Comparison of ENCODE assay signal across 9 mouse cellular contexts in the genomic region with DNA sequence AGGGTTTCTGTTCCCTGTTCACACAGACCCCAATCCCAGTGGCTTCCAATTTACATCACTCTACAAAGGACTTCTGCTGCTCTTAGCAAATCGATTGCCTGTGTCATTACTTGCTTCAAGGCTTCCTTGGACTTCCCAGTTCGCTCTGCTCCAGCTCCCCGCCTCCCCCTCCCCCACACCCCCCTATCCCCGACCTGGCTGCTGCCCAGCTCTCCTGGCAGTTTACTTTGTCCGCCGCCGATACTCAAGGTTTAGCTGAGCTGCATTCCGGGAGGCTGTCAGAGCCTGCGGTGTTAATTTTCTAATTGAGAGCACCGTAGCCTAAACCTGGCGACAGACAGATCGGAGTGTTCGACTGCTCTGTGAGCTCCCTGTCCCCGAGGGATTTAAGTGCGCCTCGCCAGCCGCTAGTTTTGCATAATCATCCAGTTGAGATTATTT. TPM values are rescaled to one million over a fixed set of nuclear protein-coding genes. Genes with fewer than 3 reads are reported as not detected.
DNase-seq lines count a peak whose midpoint lies in the region; ATAC-seq and TF ChIP-seq lines count a peak whose summit lies in the region.
"Had no signal": no experiment of that assay in that cellular context is flagged by ENCODE, and none has a peak within 500 bp of the region (broad histone marks: within the 10 kb centered on the region; RNA-seq: fewer than 3 reads in every experiment).

No protein-coding gene starts in this region.

- no peak overlapping the region for H3K27ac ChIP-seq in ES-E14 (ENCODE audit: insufficient read depth, low read depth, low read length, poor library complexity, severe bottlenecking)
- no peak overlapping the region for H3K27ac ChIP-seq in cortical plate, adult 2 months (ENCODE audit: insufficient read depth, low read length)
- H3K27ac ChIP-seq in heart, embryonic 10.5 days = peak overlapping the region; percentile 83
- peak overlapping the region; percentile 56 for H3K27ac ChIP-seq in lung, embryonic 15.5 days

- no peak for DNase-seq in ES-E14 (ENCODE audit: low read depth, low spot score)
- no peak for DNase-seq in heart, embryonic 10.5 days (ENCODE audit: low spot score)
- DNase-seq in kidney, adult 9 months = peak; percentile 45
- peak; percentile 55 for DNase-seq in retina, embryonic 14.5 days (ENCODE audit: low spot score)
- no peak for DNase-seq in right cerebral cortex, adult 2 months (ENCODE audit: low spot score in 2 of 2)
- no peak for DNase-seq in T-cell, adult 2 months (ENCODE audit: low spot score)

- in situ Hi-C loops in ES-E14 (cut with MboI; ENCODE audit: low sequenced_read_pairs in 2 of 2, unreplicated experiment in 2 of 2) = no loop called here

- peak overlapping the region; percentile 72 for H3K4me2 ChIP-seq in lung, embryonic 15.5 days

- peak; percentile 44; the same call in 1 of the 2 replicates for ATAC-seq in lung, embryonic 15.5 days (ENCODE audit: borderline replicate concordance, extremely low read depth, low FRiP score, low TSS enrichment)

- peaks cover 2 to 23% of the 10 kb centered on the region in 2 experiments; a peak in 2 of 4 replicates for H3K4me1 ChIP-seq in ES-E14 (ENCODE audit: control insufficient read depth in 2 of 2, insufficient read depth in 2 of 2, low read length in 2 of 2, poor library complexity in 1 of 2)
- 0 out of 2 replicates have a peak, but pooled peaks cover 1% of the 10 kb centered on the region for H3K4me1 ChIP-seq in cortical plate, adult 2 months (ENCODE audit: control insufficient read depth, insufficient read depth, low read length)
- peaks cover 56% of the 10 kb centered on the region for H3K4me1 ChIP-seq in heart, embryonic 10.5 days
- H3K4me1 ChIP-seq in lung, embryonic 15.5 days = peaks cover 31% of the 10 kb centered on the region

- TF ChIP-seq CTCF in cortical plate, adult 2 months (IDR thresholded peaks at IDR 0.05; ENCODE audit: extremely low read depth, insufficient read depth, low read length) = no peak

- no peaks in the 10 kb centered on the region for H3K36me3 ChIP-seq in ES-E14 (ENCODE audit: control insufficient read depth, insufficient read depth, low read length, poor library complexity, severe bottlenecking)
- H3K36me3 ChIP-seq in heart, embryonic 10.5 days = no peaks in the 10 kb centered on the region
- H3K36me3 ChIP-seq in lung, embryonic 15.5 days = no peaks in the 10 kb centered on the region

- WGBS in heart, embryonic 10.5 days = under 1% methylated on average over 17 of the region's 17 CpGs
- 2% methylated on average over 17 of the region's 17 CpGs for WGBS in lung, embryonic 15.5 days

- peak overlapping the region; percentile 14 to 42; a peak in 3 of 4 replicates for H3K4me3 ChIP-seq in ES-E14 (ENCODE audit: insufficient read depth in 1 of 2, low read depth in 1 of 2, low read length in 2 of 2, poor library complexity in 1 of 2, severe bottlenecking in 1 of 2)
- peak overlapping the region; percentile 44; the same call in 1 of the 2 replicates for H3K4me3 ChIP-seq in cortical plate, adult 2 months (ENCODE audit: insufficient read depth, low read length)
- peak overlapping the region; percentile 57 for H3K4me3 ChIP-seq in heart, embryonic 10.5 days
- H3K4me3 ChIP-seq in lung, embryonic 15.5 days = peak overlapping the region; percentile 40
- H3K4me3 ChIP-seq: myocyte had no signal

- peaks cover 44% of the 10 kb centered on the region for H3K27me3 ChIP-seq in heart, embryonic 10.5 days (ENCODE audit: insufficient read depth, poor library complexity, severe bottlenecking)
- H3K27me3 ChIP-seq in lung, embryonic 15.5 days = 0 out of 2 replicates have a peak, but pooled peaks cover 8% of the 10 kb centered on the region

- no peaks in the 10 kb centered on the region for H3K9me3 ChIP-seq in ES-E14 (ENCODE audit: control insufficient read depth, insufficient read depth, low read depth, low read length)
- no peaks in the 10 kb centered on the region for H3K9me3 ChIP-seq in heart, embryonic 10.5 days
- H3K9me3 ChIP-seq in lung, embryonic 15.5 days = no peaks in the 10 kb centered on the region

- H3K9ac ChIP-seq in ES-E14 (ENCODE audit: insufficient read depth, low read depth, low read length, poor library complexity, severe bottlenecking) = no peak overlapping the region
- H3K9ac ChIP-seq in lung, embryonic 15.5 days = peak overlapping the region; percentile 19; the same call in 1 of the 2 replicates

- no peak for TF ChIP-seq POLR2A in cortical plate, adult 2 months (IDR thresholded peaks at IDR 0.05; ENCODE audit: extremely low read depth, insufficient read depth, low read length)

TF ChIP-seq in ES-E14, 5 proteins besides CTCF, POLR2A, EP300 and RAD21:
- TF ChIP-seq HCFC1 (IDR thresholded peaks at IDR 0.05; ENCODE audit: borderline replicate concordance, insufficient read depth, low read length) (no peak), ZNF384 (IDR thresholded peaks at IDR 0.05; ENCODE audit: low read depth, low read length) (no peak), CHD2 (IDR thresholded peaks at IDR 0.05; ENCODE audit: low read depth, low read length) (no peak)

RNA-seq across cellular contexts. Expression of a gene that starts 4.7 kb away (rescaled TPM):
- 0.37 and 0.54 TPM in 2 replicates for total RNA-seq in ES-E14 (2012; rRNA removed)
- 0.42 and 0.53 TPM in 2 replicates for polyA plus RNA-seq in cortical plate, adult 2 months (2012; rRNA removed)
- 1.8 and 3.3 TPM in 2 replicates for polyA plus RNA-seq in heart, embryonic 10.5 days (2016; fragmentation: Nextera tagmentation; extraction: Ambion mirVana)
- polyA plus RNA-seq in lung, embryonic 15.5 days (2015; fragmentation: Nextera tagmentation; extraction: Ambion mirVana) = 1.2 and 1.3 TPM in 2 replicates
- polyA plus RNA-seq: myocyte had no signal

Comparison
In these comparisons a context has a peak if more than half of its experiments do, and no peak if none do; other contexts are left out.
1. DNase-seq: peak in kidney, adult 9 months (single experiment) and retina, embryonic 14.5 days (single experiment); none in ES-E14 (single experiment), heart, embryonic 10.5 days (single experiment), right cerebral cortex, adult 2 months (0 of 2) and T-cell, adult 2 months (single experiment).
2. H3K27ac ChIP-seq: peak in heart, embryonic 10.5 days (single experiment) and lung, embryonic 15.5 days (single experiment); none in ES-E14 (single experiment) and cortical plate, adult 2 months (single experiment).
3. Peak in every context shown above with its lines, with median percentiles within 50 percentile points of each other: H3K4me3 ChIP-seq.